Mouse (Mus musculus) megakaryocyte, embryonic 14.5 days (primary cell): ENCODE measurements at regions not wholly inside any gene's neighbourhood (a gene's known extent, or its start where the extent isn't known, plus 50 kb on each side); places are given as distances from the start of the nearest gene placed in this dataset.

Experiments
- FLI1 ChIP-seq: IDR thresholded peaks from 2 replicates; pipeline ENCODE4 v1.6.1; 2012; ENCODE audit warnings: low read length, inconsistent platforms, mixed read lengths
- GATA1 ChIP-seq: IDR thresholded peaks from 3 replicates; pipeline ENCODE4 v1.6.1; 2012; ENCODE audit warnings: mixed read lengths, low read length, inconsistent platforms, borderline replicate concordance

GRCm38 (mm10) chr17:49196046-49196684 lies 232.0 kb upstream of the Mocs1 start:
- no peak for TF ChIP-seq GATA1
- TF ChIP-seq FLI1: no peak
